Mouse (Mus musculus) forebrain, embryonic 13.5 days (tissue): ENCODE results near the gene Zfp518b. TPM values are rescaled to one million over a fixed set of nuclear protein-coding genes. Genes with fewer than 3 reads are reported as not detected.
A peak's percentile ranks its signal among the peaks of the same experiment; 100 is the strongest.

Source experiments
- ATAC-seq: fragments of 200-750 bp; cut with Nextera tagmentation; 2 replicates; pipeline ENCODE4 v1.8.0; 2017
- H3K27ac ChIP-seq: fragments of 300-500 bp; sonication (generic); 2 replicates; pipeline ENCODE4 v1.5.1; 2015; ENCODE audit warnings: inconsistent platforms, mild to moderate bottlenecking, moderate library complexity
- H3K27me3 ChIP-seq: fragments of 300-500 bp; sonication (generic); 2 replicates; pipeline ENCODE4 v1.6.1; 2015; ENCODE audit warnings: mild to moderate bottlenecking, inconsistent platforms
- H3K36me3 ChIP-seq: fragments of 300-500 bp; sonication (generic); 2 replicates; pipeline ENCODE4 v1.6.1; 2015; ENCODE audit warnings: mild to moderate bottlenecking, inconsistent platforms; ENCODE audit not compliant: poor library complexity, severe bottlenecking
- H3K4me1 ChIP-seq: fragments of 300-500 bp; sonication (generic); 2 replicates; pipeline ENCODE4 v1.6.1; 2015; ENCODE audit warnings: inconsistent platforms
- H3K4me2 ChIP-seq: fragments of 300-500 bp; sonication (generic); 2 replicates; pipeline ENCODE4 v1.6.1; 2015; ENCODE audit warnings: inconsistent platforms, mild to moderate bottlenecking, moderate library complexity
- H3K4me3 ChIP-seq: fragments of 300-500 bp; sonication (generic); 2 replicates; pipeline ENCODE4 v1.5.1; 2015; ENCODE audit warnings: mild to moderate bottlenecking, inconsistent platforms
- H3K9ac ChIP-seq: fragments of 300-500 bp; sonication (generic); 2 replicates; pipeline ENCODE4 v1.6.1; 2015; ENCODE audit warnings: mild to moderate bottlenecking, inconsistent platforms
- H3K9me3 ChIP-seq: fragments of 300-500 bp; sonication (generic); replicated peaks from 2 replicates; pipeline ENCODE4 v1.6.1; 2016; ENCODE audit warnings: inconsistent platforms
- WGBS: fragments of 180-500 bp; shearing (Covaris S2); methylation state at CpG from one replicate; pipeline ENCODE4 v1.1.7; 2015; 5-methylcytosine and 5-hydroxymethylcytosine counted together
- polyA plus RNA-seq: library from polyadenylated mRNA; unstranded; fragments of >200 nt; fragmentation: Nextera tagmentation; extraction: Ambion mirVana; gene quantifications from 2 replicates; pipeline ENCODE4 v1.2.1, GENCODE M21; 2015

Zfp518b gene
- polyA plus RNA-seq: 38.6 and 41.7 TPM in 2 replicates

DNA sequence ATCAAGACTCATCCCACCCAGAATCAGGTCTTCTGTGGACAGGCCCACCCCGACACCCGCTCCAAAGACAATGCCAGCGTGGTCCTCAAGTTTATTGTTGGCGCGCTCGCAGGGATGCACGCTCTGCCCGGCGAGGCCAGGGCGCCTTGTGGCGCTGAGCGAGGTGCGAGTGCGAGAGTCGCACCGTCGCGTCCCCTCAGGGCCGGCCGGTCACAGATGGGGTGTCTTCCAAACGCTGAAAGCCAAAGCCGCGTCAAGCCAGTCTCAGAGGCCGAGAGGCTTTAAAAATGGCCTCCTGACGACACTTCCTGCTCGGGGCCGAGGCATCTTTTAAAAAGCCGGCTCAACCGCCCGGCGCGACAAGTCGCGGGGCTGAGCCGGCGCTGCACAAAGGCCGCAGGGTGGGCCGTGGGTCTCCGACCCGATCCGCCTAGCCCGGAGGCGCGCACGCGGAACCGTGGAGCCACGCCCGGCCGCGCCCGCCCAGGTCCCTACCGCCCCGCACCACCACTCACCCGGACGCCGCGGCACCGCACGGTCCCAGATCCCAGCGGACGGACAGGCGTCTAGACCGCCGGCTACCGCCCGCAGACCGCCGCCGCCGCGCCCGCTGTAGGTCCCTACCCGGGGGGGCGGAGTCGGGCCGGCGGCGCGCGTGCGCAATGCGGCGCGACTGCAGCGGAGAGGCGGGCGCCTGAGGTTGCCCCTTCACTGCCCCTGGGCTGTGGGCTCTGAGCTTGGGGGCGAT lies at the start of gene Zfp518b:
Gene Zfp518b, minus strand, starts transcription at position 663 of the 748 bp plus-strand sequence.
- peak within 1 kb of the TSS; percentile 90 for H3K27ac ChIP-seq
- WGBS: under 1% methylated on average over 67 of the region's 89 CpGs
- peaks cover 18% of the 10 kb centered on the region for H3K4me1 ChIP-seq
- H3K4me3 ChIP-seq: peak within 1 kb of the TSS; percentile 80
- H3K27me3 ChIP-seq: no peaks in the 10 kb centered on the region
- peak within 1 kb of the TSS; percentile 91 for H3K9ac ChIP-seq
- H3K36me3 ChIP-seq: peaks cover 37% of the 10 kb centered on the region
- peak; percentile 92 for ATAC-seq
- H3K4me2 ChIP-seq: peak within 1 kb of the TSS; percentile 69
- no peaks in the 10 kb centered on the region for H3K9me3 ChIP-seq

DNA sequence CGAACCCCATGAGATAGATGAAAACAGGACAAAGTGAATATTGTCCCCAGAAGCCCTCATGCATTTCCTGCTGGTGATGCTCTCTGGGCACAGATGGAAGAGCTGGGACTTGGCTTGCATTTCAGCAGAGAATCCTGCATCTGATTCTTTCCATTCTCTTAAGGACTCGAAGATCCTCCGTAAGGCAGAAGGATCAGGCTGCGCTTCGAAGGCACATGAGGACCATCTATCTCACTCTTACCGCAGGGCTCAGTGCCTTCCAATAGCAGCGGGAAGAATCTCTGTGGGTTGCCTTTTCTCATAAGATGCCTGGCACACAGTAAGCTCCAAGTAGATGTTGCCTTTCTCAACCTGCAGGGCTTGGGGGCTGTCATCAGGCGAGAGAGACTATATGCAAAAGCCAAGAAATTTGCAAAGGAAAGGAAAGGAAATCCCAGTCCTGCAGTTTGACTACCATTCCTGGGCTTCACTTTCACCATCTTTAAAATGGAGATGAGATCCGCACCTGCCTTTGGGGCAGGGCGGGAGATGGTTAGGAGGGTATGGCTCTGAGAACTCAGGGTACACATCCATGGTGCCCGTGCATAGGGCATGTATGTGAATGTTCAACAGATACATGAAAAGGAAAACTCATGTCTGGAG lies 24.4 kb upstream of the Zfp518b start:
- Histone ChIP-seq H3K9ac (no peak overlapping the region), H3K27ac (no peak overlapping the region), H3K9me3 (no peaks in the 10 kb centered on the region), H3K4me3 (no peak overlapping the region), H3K4me1 (no peaks in the 10 kb centered on the region), H3K27me3 (no peaks in the 10 kb centered on the region), H3K4me2 (no peak overlapping the region), H3K36me3 (no peaks in the 10 kb centered on the region)
- ATAC-seq: no peak
- WGBS: 78% methylated on average over 11 of the region's 11 CpGs

DNA sequence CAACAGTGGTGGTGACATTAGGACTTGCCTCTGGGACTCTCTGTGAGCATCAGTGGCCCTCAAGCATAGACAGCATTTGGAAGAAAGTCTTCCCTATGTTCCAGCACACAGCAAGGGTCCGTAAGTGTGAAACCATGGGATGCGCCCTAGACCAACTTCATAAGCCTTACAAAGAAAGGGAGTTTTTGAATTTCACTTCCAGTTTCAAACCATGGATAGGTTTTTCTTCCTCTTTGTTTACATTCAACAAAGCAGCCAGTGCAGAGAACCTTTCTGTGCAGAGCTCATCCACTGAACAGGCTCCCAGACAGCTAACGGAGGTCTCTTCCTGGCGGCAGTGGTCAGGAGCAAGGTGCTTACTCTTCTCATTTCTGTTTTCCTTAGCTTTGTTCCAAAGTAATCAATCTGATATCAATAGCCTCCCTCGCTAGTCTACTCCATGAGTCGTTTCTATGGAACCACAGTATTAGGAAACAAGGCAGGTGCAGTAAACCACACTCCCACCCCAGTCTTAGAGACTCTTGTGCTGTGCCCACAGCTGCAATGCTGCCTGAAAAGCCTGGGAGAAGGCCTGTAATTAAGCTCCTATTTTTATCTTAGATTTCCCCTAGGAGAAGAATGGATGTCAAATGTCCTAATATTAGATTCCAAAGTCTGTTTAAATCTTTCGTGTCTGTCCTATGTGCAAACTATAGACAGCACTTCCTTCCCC lies 22.9 kb upstream of the Zfp518b start:
- Histone ChIP-seq H3K9ac (no peak overlapping the region), H3K27ac (no peak overlapping the region), H3K4me2 (no peak overlapping the region), H3K4me1 (no peaks in the 10 kb centered on the region), H3K27me3 (no peaks in the 10 kb centered on the region), H3K36me3 (no peaks in the 10 kb centered on the region), H3K9me3 (no peaks in the 10 kb centered on the region), H3K4me3 (no peak overlapping the region)
- 75% methylated on average over 7 of the region's 7 CpGs for WGBS
- ATAC-seq: peak; percentile 78

DNA sequence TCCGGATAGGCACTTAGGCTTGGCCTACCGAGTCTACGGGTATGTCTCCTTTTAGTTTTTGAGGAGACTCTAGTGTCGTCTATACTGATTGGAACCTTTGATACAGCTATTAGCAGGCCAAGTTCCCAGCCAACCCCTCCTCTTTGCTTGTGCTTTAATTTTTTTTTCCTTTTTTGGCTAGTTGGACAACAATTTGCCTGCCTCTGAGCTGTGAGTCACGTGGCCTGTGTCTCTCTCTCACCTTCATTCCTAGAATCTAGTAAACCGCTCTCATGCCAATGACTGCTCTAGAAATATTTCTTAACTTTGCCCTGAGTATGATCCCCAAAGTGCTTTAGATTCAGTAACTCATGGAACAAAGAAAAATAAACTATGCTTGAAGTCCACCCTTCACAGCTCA lies 18.3 kb upstream of the Zfp518b start:
- Histone ChIP-seq H3K4me3 (no peak overlapping the region), H3K36me3 (no peaks in the 10 kb centered on the region), H3K4me1 (no peaks in the 10 kb centered on the region), H3K4me2 (no peak overlapping the region), H3K27ac (no peak overlapping the region), H3K27me3 (no peaks in the 10 kb centered on the region), H3K9ac (no peak overlapping the region), H3K9me3 (no peaks in the 10 kb centered on the region)
- 92% methylated on average over 6 of the region's 6 CpGs for WGBS
- no peak for ATAC-seq

DNA sequence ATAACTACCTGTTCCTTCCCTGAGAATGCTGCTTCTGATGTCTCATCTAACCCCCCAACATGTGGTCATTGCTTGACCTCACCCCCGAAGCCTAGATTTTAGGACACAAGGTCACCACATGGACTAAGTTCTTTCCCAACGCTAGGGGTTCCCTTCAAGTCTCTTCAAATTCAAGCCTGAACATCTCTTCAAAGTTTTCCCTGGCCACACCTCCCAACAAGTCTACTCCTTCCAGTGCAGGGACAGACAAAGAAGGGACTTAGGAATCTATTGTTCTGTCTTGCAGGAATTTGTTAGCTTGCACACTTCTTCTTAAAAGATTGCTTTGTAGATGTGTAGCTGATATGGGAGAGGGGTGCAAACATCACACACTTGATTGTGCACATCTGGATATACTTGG lies 17.5 kb upstream of the Zfp518b start:
- H3K27me3 ChIP-seq: no peaks in the 10 kb centered on the region
- H3K9ac ChIP-seq: no peak overlapping the region
- no peak overlapping the region for H3K4me2 ChIP-seq
- 76% methylated on average over 2 of the region's 2 CpGs for WGBS
- H3K36me3 ChIP-seq: no peaks in the 10 kb centered on the region
- no peak for ATAC-seq
- H3K9me3 ChIP-seq: no peaks in the 10 kb centered on the region
- H3K27ac ChIP-seq: no peak overlapping the region
- H3K4me1 ChIP-seq: no peaks in the 10 kb centered on the region
- H3K4me3 ChIP-seq: no peak overlapping the region

DNA sequence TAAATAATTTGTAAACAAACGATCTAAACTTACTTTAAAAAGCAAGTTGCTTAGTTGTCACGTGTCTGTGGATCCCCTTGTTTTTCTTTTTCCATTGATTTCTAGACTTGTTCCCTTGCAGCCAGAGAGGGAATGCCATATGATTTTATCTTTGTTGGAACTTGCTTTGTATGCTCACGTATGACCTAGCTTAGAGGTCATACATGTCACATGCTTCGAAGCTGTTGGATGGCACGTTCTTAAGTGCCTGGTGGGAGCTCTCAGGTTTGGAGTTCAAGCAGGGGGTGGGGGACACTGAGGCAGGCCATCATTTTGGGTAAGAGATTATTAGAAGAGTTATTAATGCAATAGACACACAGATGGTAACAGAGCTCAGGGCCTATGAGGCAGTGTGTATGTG lies 13.8 kb upstream of the Zfp518b start:
- no peak overlapping the region for H3K27ac ChIP-seq
- no peak overlapping the region for H3K4me2 ChIP-seq
- no peaks in the 10 kb centered on the region for H3K9me3 ChIP-seq
- H3K27me3 ChIP-seq: no peaks in the 10 kb centered on the region
- no peak overlapping the region for H3K4me3 ChIP-seq
- H3K4me1 ChIP-seq: no peaks in the 10 kb centered on the region
- H3K36me3 ChIP-seq: no peaks in the 10 kb centered on the region
- 70% methylated on average over 5 of the region's 5 CpGs for WGBS
- H3K9ac ChIP-seq: no peak overlapping the region
- ATAC-seq: peak; percentile 13; the same call in 1 of the 2 replicates

DNA sequence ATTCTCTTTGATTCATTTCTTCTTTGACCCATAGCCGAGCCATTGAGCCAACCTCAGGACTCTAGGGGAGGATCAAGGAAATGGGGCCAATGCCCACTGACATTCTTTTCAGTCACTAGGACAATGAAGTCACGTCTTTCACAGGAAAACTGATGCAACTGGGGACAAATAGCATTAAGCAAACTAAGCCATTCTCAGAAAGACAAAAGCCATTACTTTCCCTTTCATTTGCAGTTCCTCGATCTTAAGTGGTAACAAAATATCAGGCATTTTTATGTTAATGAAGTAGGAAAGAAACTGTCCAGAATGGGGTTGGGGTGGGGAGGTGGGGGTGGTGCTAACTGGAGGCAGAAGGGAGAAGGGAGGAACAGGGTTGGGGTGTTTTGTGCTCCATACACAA lies 13.4 kb upstream of the Zfp518b start:
- no peak for ATAC-seq
- Histone ChIP-seq H3K4me2 (no peak overlapping the region), H3K4me1 (no peaks in the 10 kb centered on the region), H3K27ac (no peak overlapping the region), H3K4me3 (no peak overlapping the region), H3K36me3 (no peaks in the 10 kb centered on the region), H3K27me3 (no peaks in the 10 kb centered on the region), H3K9me3 (no peaks in the 10 kb centered on the region), H3K9ac (no peak overlapping the region)
- WGBS: 13% methylated on average over 3 of the region's 3 CpGs

DNA sequence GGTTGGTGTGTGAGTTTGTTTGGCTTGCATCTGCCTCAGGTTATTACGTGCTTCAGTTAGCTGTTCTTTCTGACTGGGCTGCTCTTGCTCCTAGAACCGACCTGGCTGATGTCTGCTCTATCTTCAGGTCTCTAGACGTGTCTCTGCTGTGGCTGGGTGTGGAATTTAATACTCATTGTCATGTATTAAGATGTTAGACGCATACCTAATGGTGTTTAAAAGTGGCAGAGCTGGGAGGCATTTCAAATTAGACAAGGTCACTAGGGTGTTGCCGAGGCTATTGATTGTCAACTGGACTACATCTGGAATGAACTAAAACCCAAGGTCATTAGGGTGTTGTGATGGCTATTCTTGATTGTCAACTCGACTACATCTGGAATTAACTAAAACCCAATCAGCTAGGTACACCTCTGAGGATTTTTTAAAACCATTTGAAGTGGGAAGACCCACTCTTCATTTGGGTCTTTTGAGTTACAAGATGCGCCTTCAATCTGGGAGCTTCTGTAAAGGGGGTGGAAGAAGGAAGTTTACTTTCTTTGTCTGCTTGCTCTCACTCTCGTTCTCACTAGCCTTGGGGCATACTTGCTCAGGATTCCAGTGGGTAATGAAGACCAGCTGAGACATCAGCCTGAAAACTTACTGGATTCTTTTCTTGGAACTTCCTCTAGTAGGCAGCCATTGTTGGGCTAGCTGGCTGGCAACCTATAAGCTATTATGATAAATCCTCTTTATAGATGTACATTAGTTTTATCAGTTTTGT lies 12.2 kb upstream of the Zfp518b start:
- Histone ChIP-seq H3K9ac (no peak overlapping the region), H3K9me3 (no peaks in the 10 kb centered on the region), H3K4me3 (no peak overlapping the region), H3K4me2 (no peak overlapping the region), H3K27me3 (no peaks in the 10 kb centered on the region), H3K27ac (no peak overlapping the region), H3K36me3 (no peaks in the 10 kb centered on the region), H3K4me1 (no peaks in the 10 kb centered on the region)
- whole genome bisulfite sequencing: 71% methylated on average over 8 of the region's 8 CpGs
- ATAC-seq: no peak

DNA sequence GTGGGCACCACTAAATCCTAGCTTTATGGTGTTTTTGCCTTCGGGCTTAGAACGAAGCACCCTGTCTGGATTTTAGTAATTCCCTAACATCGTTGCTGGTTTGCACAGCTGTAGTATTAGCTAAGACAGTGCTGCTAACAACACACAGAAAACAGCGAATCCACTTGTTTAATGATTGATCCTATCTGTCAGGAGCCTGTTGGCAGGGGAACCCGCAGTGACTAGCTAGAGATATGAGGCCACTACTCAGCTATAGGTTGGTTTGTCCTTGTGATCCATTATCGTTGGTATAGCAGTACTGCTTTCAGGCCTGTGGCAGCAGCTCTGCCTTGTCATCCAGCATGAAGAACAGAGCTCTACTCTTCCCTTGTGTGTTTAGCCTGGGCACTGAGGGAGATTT lies 8.2 kb upstream of the Zfp518b start:
- H3K4me2 ChIP-seq: no peak overlapping the region
- H3K4me1 ChIP-seq: no peaks in the 10 kb centered on the region
- H3K27ac ChIP-seq: no peak overlapping the region
- H3K4me3 ChIP-seq: no peak overlapping the region
- WGBS: 91% methylated on average over 6 of the region's 6 CpGs
- H3K9me3 ChIP-seq: no peaks in the 10 kb centered on the region
- ATAC-seq: no peak
- H3K9ac ChIP-seq: no peak overlapping the region
- H3K27me3 ChIP-seq: no peaks in the 10 kb centered on the region
- H3K36me3 ChIP-seq: no peaks in the 10 kb centered on the region

DNA sequence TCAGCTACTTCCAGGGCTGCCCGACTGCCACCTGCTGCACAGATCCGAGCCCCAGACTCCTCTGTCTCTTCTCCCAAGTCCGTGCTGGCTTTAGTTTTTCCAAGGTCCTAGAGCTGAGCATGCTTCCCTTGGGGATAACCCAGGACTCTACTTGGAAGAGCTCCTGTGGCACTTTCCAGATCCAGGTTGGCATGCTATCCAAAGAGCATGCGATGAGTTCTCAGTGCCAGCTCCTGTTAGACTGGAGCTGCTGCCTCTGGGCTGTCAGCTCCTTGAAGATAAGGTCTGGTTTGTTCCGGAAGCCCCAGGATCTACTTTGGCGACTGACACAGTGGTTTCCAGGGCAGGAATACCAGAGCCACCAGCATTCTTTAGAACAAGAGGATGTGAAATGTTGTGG lies 4.6 kb upstream of the Zfp518b start:
- H3K4me1 ChIP-seq: no peaks in the 10 kb centered on the region
- no peaks in the 10 kb centered on the region for H3K27me3 ChIP-seq
- H3K4me2 ChIP-seq: no peak overlapping the region
- WGBS: 87% methylated on average over 6 of the region's 6 CpGs
- H3K4me3 ChIP-seq: no peak overlapping the region
- no peaks in the 10 kb centered on the region for H3K36me3 ChIP-seq
- H3K27ac ChIP-seq: no peak overlapping the region
- ATAC-seq: no peak
- H3K9me3 ChIP-seq: no peaks in the 10 kb centered on the region
- no peak overlapping the region for H3K9ac ChIP-seq

DNA sequence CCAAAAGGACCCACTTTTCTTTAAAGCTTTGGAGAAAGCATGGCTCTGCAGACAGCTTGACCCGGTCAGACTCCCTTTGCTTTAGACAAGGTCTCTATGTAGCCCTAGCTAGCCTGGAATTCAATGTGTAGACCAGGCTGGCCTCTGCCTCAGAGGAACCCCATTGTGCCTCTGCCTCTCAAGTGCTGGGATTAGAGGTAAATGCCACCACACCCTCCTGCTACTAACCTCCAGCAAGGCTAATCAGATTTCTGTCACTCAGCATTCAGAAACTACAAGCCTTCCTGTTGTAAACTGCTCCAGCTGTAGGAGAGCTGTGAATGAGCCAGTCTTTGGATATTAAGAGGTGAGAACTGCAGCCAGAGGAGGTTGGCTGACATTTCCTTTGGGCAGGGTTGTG lies 3.1 kb upstream of the Zfp518b start:
- no peaks in the 10 kb centered on the region for H3K9me3 ChIP-seq
- H3K27me3 ChIP-seq: no peaks in the 10 kb centered on the region
- H3K4me3 ChIP-seq: no peak overlapping the region
- no peak for ATAC-seq
- 76% methylated on average over 1 of the region's 1 CpGs for WGBS
- no peak overlapping the region for H3K27ac ChIP-seq
- H3K4me1 ChIP-seq: peaks cover 13% of the 10 kb centered on the region
- H3K4me2 ChIP-seq: no peak overlapping the region
- H3K9ac ChIP-seq: no peak overlapping the region
- H3K36me3 ChIP-seq: peaks cover 4% of the 10 kb centered on the region

DNA sequence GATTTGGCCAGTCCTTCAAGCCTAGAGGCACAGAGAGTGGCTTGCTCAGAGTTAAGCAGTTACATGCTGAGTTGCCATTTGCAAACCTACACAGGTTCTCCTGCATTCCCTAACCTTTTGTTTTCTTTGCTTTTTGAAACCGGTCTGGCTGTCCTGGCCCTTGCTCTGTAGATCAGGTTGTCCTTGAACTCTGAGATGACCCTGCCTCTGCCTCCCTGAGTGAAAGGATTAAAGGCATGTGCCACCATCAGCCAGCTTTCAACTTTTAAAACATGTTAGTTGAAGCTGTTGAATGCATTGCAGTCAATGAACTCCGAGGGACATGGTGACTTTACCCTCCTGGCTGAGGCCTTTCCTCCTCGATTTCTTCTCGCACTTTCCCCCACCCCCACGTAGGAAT lies 25.8 kb downstream of the Zfp518b start:
- Histone ChIP-seq H3K27me3 (no peaks in the 10 kb centered on the region), H3K4me3 (no peak overlapping the region), H3K4me2 (no peak overlapping the region), H3K9me3 (no peaks in the 10 kb centered on the region), H3K9ac (no peak overlapping the region), H3K4me1 (no peaks in the 10 kb centered on the region), H3K27ac (no peak overlapping the region), H3K36me3 (no peaks in the 10 kb centered on the region)
- no peak for ATAC-seq
- WGBS: 85% methylated on average over 5 of the region's 5 CpGs
